ENCODE assay signal across 8 mouse cellular contexts in genomic region chr11:109244635-109245360, GRCm38 (mm10). TPM values are rescaled to one million over a fixed set of nuclear protein-coding genes. Genes with fewer than 3 reads are reported as not detected.
A peak's percentile ranks its signal among the peaks of the same experiment; 100 is the strongest.
DNase-seq lines count a peak whose midpoint lies in the region; ATAC-seq and TF ChIP-seq lines count a peak whose summit lies in the region.

No protein-coding gene starts in this region.

- peak; percentile 72 for DNase-seq in 3T3-L1 (ENCODE audit: low read depth, low spot score)
- peak; percentile 53 for DNase-seq in ES-CJ7 (ENCODE audit: low read depth, low spot score)
- peak; percentile 51 to 55 for DNase-seq in cerebellum, adult 2 months
- DNase-seq in forebrain, postnatal 0 days: peak; percentile 88
- DNase-seq in thymus, postnatal 0 days (ENCODE audit: low spot score): peak; percentile 55

- WGBS in cerebellum, adult 2 months: 29% methylated on average over 23 of the region's 23 CpGs
- 23% methylated on average over 23 of the region's 23 CpGs for WGBS in forebrain, postnatal 0 days
- 29% methylated on average over 23 of the region's 23 CpGs for WGBS in intestine, postnatal 0 days
- WGBS in limb, embryonic 12.5 days: 16% methylated on average over 23 of the region's 23 CpGs
- WGBS in midbrain, embryonic 16.5 days: 23% methylated on average over 23 of the region's 23 CpGs

- no peaks in the 10 kb centered on the region; the same call in 1 of the 2 replicates for H3K4me1 ChIP-seq in cerebellum, adult 2 months (ENCODE audit: control insufficient read depth, insufficient read depth, low read length)
- H3K4me1 ChIP-seq in forebrain, postnatal 0 days (ENCODE audit: insufficient read depth): no peaks in the 10 kb centered on the region
- H3K4me1 ChIP-seq in intestine, postnatal 0 days (replicated peaks; ENCODE audit: control insufficient read depth, insufficient read depth, low read length): no peaks in the 10 kb centered on the region; the same call in 1 of the 2 replicates
- no peaks in the 10 kb centered on the region for H3K4me1 ChIP-seq in limb, embryonic 12.5 days (replicated peaks)
- H3K4me1 ChIP-seq in midbrain, embryonic 16.5 days (ENCODE audit: control insufficient read depth, insufficient read depth, low read length): no peaks in the 10 kb centered on the region

- peak overlapping the region; percentile 15; the same call in 1 of the 2 replicates for H3K9ac ChIP-seq in forebrain, postnatal 0 days
- no peak overlapping the region for H3K9ac ChIP-seq in intestine, postnatal 0 days (ENCODE audit: low read depth, low read length)
- H3K9ac ChIP-seq in limb, embryonic 12.5 days (replicated peaks): no peak overlapping the region
- peak overlapping the region; percentile 27; the same call in 1 of the 2 replicates for H3K9ac ChIP-seq in midbrain, embryonic 16.5 days (ENCODE audit: low read depth, low read length)

- H3K27me3 ChIP-seq in cerebellum, adult 2 months (ENCODE audit: control insufficient read depth, insufficient read depth, low read length): no peaks in the 10 kb centered on the region
- no peaks in the 10 kb centered on the region for H3K27me3 ChIP-seq in forebrain, postnatal 0 days (ENCODE audit: insufficient read depth, low read length)
- H3K27me3 ChIP-seq in intestine, postnatal 0 days (replicated peaks; ENCODE audit: control insufficient read depth, insufficient read depth, low read length): no peaks in the 10 kb centered on the region
- H3K27me3 ChIP-seq in limb, embryonic 12.5 days: peaks cover 9% of the 10 kb centered on the region; the same call in 1 of the 2 replicates
- H3K27me3 ChIP-seq in midbrain, embryonic 16.5 days (ENCODE audit: control insufficient read depth, insufficient read depth, low read depth, low read length): peaks cover 3% of the 10 kb centered on the region; the same call in 1 of the 2 replicates

- peak; percentile 94 for ATAC-seq in forebrain, postnatal 0 days
- peak; percentile 4; the same call in 1 of the 2 replicates for ATAC-seq in intestine, postnatal 0 days
- peak; percentile 76 for ATAC-seq in limb, embryonic 12.5 days (ENCODE audit: insufficient number of reproducible peaks, insufficient read depth, low FRiP score, low TSS enrichment, low read depth)
- peak; percentile 85 for ATAC-seq in midbrain, embryonic 16.5 days

- H3K36me3 ChIP-seq in forebrain, postnatal 0 days (ENCODE audit: insufficient read depth): no peaks in the 10 kb centered on the region
- H3K36me3 ChIP-seq in intestine, postnatal 0 days (ENCODE audit: control insufficient read depth, insufficient read depth): no peaks in the 10 kb centered on the region
- no peaks in the 10 kb centered on the region for H3K36me3 ChIP-seq in limb, embryonic 12.5 days
- H3K36me3 ChIP-seq in midbrain, embryonic 16.5 days (ENCODE audit: control insufficient read depth, insufficient read depth, low read length): no peaks in the 10 kb centered on the region

- TF ChIP-seq POLR2A in cerebellum, adult 2 months (IDR thresholded peaks at IDR 0.05; ENCODE audit: borderline replicate concordance, insufficient read depth, low read length): no peak

- peak overlapping the region; percentile 16; the same call in 1 of the 2 replicates for H3K4me2 ChIP-seq in forebrain, postnatal 0 days (ENCODE audit: low read depth)
- no peak overlapping the region for H3K4me2 ChIP-seq in intestine, postnatal 0 days (replicated peaks; ENCODE audit: low read depth)
- H3K4me2 ChIP-seq in limb, embryonic 12.5 days: peak overlapping the region; percentile 45
- H3K4me2 ChIP-seq in midbrain, embryonic 16.5 days (ENCODE audit: low read length): peak overlapping the region; percentile 33

- TF ChIP-seq CTCF in cerebellum, adult 2 months (IDR thresholded peaks at IDR 0.05; ENCODE audit: borderline replicate concordance, insufficient read depth, low read depth, low read length): peak; percentile 84
- peak; percentile 85 for TF ChIP-seq CTCF in forebrain, postnatal 0 days (IDR thresholded peaks at IDR 0.05; ENCODE audit: low read depth)
- TF ChIP-seq CTCF in intestine, postnatal 0 days (IDR thresholded peaks at IDR 0.05; ENCODE audit: low read depth): peak; percentile 87

- H3K27ac ChIP-seq in cerebellum, adult 2 months (ENCODE audit: insufficient read depth, low read length): no peak overlapping the region
- H3K27ac ChIP-seq in forebrain, postnatal 0 days (ENCODE audit: low read depth, low read length): no peak overlapping the region
- H3K27ac ChIP-seq in intestine, postnatal 0 days (ENCODE audit: low read depth, low read length): no peak overlapping the region
- H3K27ac ChIP-seq in limb, embryonic 12.5 days: no peak overlapping the region
- H3K27ac ChIP-seq in midbrain, embryonic 16.5 days (ENCODE audit: low read length): peak overlapping the region; percentile 60; the same call in 1 of the 2 replicates

- no peaks in the 10 kb centered on the region for H3K9me3 ChIP-seq in forebrain, postnatal 0 days (ENCODE audit: low read length)
- no peaks in the 10 kb centered on the region for H3K9me3 ChIP-seq in intestine, postnatal 0 days (ENCODE audit: control insufficient read depth)
- 0 out of 2 replicates have a peak, but pooled peaks cover 5% of the 10 kb centered on the region for H3K9me3 ChIP-seq in limb, embryonic 12.5 days
- H3K9me3 ChIP-seq in midbrain, embryonic 16.5 days (replicated peaks; ENCODE audit: control insufficient read depth, low read length, poor library complexity, severe bottlenecking): no peaks in the 10 kb centered on the region

- peak overlapping the region; percentile 44 for H3K4me3 ChIP-seq in cerebellum, adult 2 months (replicated peaks; ENCODE audit: insufficient read depth, low read depth, low read length)
- no peak overlapping the region for H3K4me3 ChIP-seq in forebrain, postnatal 0 days (ENCODE audit: low read depth, low read length)
- no peak overlapping the region for H3K4me3 ChIP-seq in intestine, postnatal 0 days (ENCODE audit: low read depth, low read length)
- peak overlapping the region; percentile 14; the same call in 1 of the 2 replicates for H3K4me3 ChIP-seq in limb, embryonic 12.5 days (replicated peaks)
- no peak overlapping the region for H3K4me3 ChIP-seq in midbrain, embryonic 16.5 days (ENCODE audit: low read depth, low read length)

RNA-seq across cellular contexts. Expression of gene Rgs9, which starts 53.1 kb away (rescaled TPM):
- 5.3 and 6.2 TPM in 2 replicates for polyA plus RNA-seq in cerebellum, adult 2 months (2012; rRNA removed)
- 25.6 and 31.8 TPM in 2 replicates for total RNA-seq in forebrain, postnatal 0 days (2014; rRNA removed)
- 12.2 and 15.3 TPM in 2 replicates for polyA plus RNA-seq in forebrain, postnatal 0 days (2015; fragmentation: Nextera tagmentation; extraction: Ambion mirVana)
- 2.6 and 2.8 TPM in 2 replicates for polyA plus RNA-seq in intestine, postnatal 0 days (2015; fragmentation: Nextera tagmentation; extraction: Ambion mirVana)
- 4.1 and 5.7 TPM in 2 replicates for polyA plus RNA-seq in limb, embryonic 12.5 days (2016; fragmentation: Nextera tagmentation; extraction: Ambion mirVana)
- polyA plus RNA-seq in midbrain, embryonic 16.5 days (2015; fragmentation: Nextera tagmentation; extraction: Ambion mirVana): 17.5 and 18.8 TPM in 2 replicates
- polyA plus RNA-seq in thymus, postnatal 0 days (2015; fragmentation: Nextera tagmentation; extraction: Ambion mirVana): 0.66 and 1.5 TPM in 2 replicates

Comparison
In these comparisons a context has a peak if more than half of its experiments do, and no peak if none do; other contexts are left out.
1. H3K4me3 ChIP-seq: peak in cerebellum, adult 2 months (single experiment) and limb, embryonic 12.5 days (single experiment); none in forebrain, postnatal 0 days (single experiment), intestine, postnatal 0 days (single experiment) and midbrain, embryonic 16.5 days (single experiment).
2. ATAC-seq: peak in every context shown above with its lines; median percentile 94 in forebrain, postnatal 0 days; 85 in midbrain, embryonic 16.5 days; 76 in limb, embryonic 12.5 days; 4 in intestine, postnatal 0 days.
3. H3K9ac ChIP-seq: peak in forebrain, postnatal 0 days (single experiment) and midbrain, embryonic 16.5 days (single experiment); none in intestine, postnatal 0 days (single experiment) and limb, embryonic 12.5 days (single experiment).
4. Peak in every context shown above with its lines, with median percentiles within 50 percentile points of each other: DNase-seq and CTCF ChIP-seq.